Mouse (Mus musculus) Patski (cell line): ENCODE measurements at regions not wholly inside any gene's neighbourhood (a gene's known extent, or its start where the extent isn't known, plus 50 kb on each side); places are given as distances from the start of the nearest gene placed in this dataset.

Source experiments
- ATAC-seq: fragments of 100-300 bp; one replicate; pipeline ENCODE4 v1.8.0; 2021
- CTCF ChIA-PET: fragments of 350-600 bp; sonication (Branson Sonifier 250); formaldehyde crosslinking; loops from one replicate; lab custom pipeline; 2022; ENCODE audit warnings: inconsistent platforms; lab: Charles Lee
- POLR2A ChIA-PET: fragments of 350-600 bp; sonication (Branson Sonifier 250); formaldehyde crosslinking; loops from one replicate; lab custom pipeline; 2022; ENCODE audit warnings: antibody characterized with exemption, inconsistent platforms; lab: Charles Lee
- DNase-seq: peaks from one replicate; pipeline ENCODE4 v3.0.0-alpha.2; 2011; ENCODE audit warnings: low read depth, low spot score
- H3K27me3 ChIP-seq: fragments of 371-371 bp; one replicate; pipeline ENCODE4 v1.5.1; 2021
- CTCF ChIP-seq: fragments of 100-300 bp; IDR thresholded peaks from one replicate; pipeline ENCODE4 v1.5.1; 2021
- in situ Hi-C: fragments of 300-500 bp; cut with MboI; formaldehyde crosslinking; loops from 3 replicates; pipeline ENCODE4 v1.11.1; 2018; ENCODE audit warnings: low pct_unique_long_range_greater_than_20kb, mixed read lengths

DNA sequence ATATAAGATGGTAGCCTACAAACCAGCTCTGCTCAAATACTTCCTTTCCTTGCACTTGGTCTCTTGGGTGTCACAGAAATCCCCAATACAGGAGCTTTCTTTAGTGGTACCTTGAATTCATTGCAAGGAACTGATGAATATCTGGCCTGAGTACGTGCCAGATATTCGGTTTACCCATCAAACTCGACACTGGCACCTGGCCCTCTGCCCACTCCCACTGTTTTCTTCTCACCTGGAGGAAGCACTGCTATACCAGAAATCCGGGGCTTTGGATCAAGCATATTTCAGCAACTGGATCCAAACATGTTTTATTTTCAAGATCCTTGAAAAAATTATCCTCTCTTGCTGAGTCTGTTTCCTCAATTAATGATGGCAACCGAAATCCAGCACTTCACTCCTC, 214.4 kb upstream of the Spaca1 start:
- no peak for ATAC-seq
- DNase-seq: no peak
- in situ Hi-C loops: no loop called here
- ChIA-PET POLR2A (no interaction called here), CTCF (no interaction called here)
- TF ChIP-seq CTCF: no peak
- no peaks in the 10 kb centered on the region for H3K27me3 ChIP-seq

DNA sequence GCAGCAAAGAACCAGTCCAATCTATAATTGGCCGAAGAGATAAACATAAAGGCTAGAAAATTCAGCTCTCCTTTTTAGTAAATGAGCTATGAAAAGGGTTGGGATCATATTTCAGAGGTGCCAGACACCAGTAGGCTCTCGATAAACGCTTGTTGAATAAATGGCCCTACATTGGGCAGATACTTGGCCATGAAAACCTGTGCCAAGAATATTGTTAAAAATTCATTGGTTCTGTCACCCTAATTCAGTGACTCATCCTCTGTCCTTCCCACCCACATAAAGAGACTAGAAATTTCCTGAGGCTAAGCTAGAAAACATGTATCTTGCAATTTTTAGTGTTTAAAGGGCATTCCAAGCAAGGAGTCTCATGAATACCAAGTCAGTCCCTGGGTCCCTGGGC, 224.3 kb upstream of the Spaca1 start:
- in situ Hi-C loops: no loop called here
- DNase-seq (no peak), ATAC-seq (peak; percentile 8)
- POLR2A ChIA-PET: no interaction called here
- TF ChIP-seq CTCF: no peak
- no peaks in the 10 kb centered on the region for H3K27me3 ChIP-seq
- CTCF ChIA-PET: no interaction called here

DNA sequence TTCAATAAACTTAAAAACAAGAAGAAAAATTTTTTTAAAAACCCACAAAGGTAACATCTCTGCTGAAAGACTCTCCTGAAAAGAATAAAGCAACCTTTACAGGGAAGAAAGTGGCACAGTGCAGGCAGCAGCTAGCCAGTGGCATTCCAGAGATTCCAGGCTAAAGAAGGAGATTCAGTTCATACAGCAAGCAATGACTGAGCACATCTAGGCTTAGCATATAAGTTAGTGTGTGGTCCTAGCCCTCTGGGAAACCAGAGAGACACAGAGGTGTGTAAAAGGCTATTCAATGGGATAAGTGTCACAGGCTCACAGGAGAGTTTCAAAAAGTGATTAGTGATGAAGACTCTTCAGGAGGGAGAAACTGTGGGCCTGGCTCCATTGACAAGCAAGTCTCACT, 225.4 kb upstream of the Spaca1 start:
- no peak for TF ChIP-seq CTCF
- no peaks in the 10 kb centered on the region for H3K27me3 ChIP-seq
- CTCF ChIA-PET: no interaction called here
- POLR2A ChIA-PET: no interaction called here
- no peak for DNase-seq
- in situ Hi-C loops: no loop called here
- peak; percentile 71 for ATAC-seq

DNA sequence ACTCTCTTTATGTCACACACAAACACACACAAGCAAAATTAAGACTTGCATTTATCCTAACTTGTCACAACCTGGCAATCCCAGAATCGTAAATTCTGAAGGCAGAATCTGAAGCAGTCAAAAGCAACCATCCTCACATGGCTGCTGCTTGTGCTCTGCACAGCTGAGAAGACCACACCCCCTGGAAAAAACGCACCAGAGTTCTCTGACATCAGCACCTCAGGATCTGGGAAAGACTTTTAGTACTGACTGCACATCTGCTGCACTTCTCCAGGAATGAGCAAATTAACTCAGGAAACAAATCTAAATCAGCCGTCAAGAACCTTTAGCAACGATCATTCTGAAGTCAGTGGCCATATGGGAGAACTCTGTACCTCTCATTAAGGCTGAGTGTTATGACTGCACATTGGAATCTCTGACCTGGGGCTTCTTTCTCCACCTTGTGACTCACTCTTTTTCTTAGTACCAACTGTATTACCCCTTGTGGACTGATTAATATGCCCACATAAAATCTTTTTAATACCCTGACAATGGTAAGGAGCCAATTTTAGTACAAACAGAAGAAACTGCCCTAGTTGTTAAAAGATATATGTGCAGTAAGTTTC, 248.1 kb upstream of the Akirin2 start:
- no peak for TF ChIP-seq CTCF
- ChIA-PET POLR2A (no interaction called here), CTCF (no interaction called here)
- in situ Hi-C loops: no loop called here
- no peak for DNase-seq
- H3K27me3 ChIP-seq: no peaks in the 10 kb centered on the region
- ATAC-seq: no peak

DNA sequence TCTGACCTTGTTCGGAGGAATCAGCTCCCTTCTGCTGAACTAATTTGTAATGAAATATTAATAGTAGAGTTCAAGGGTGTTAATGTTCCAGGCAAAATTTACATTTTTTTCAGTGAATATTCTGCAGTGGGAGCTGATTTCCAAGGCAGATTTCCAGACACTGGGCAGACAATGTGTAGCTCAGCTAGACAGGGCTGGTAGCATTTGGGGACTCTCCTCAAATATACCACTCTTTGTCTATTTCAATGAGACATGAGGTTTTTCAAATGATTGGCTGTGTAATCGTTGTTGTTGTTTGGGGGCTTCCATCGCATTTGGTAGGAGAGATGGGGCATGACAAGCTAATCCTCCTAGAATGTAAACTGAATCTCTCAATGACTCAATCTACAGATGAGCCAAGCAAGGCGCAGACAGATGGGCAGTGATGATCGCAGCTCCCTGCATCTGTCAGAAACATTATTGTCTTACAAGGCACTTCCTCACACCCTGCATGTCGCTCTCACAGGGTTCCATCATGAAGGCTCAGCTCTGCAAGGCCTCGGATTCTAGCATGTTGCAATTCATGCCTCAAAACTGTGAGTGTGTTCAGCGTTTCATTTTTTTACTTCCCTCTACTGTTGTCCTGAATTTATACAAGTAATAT, 241.7 kb upstream of the Akirin2 start:
- no peaks in the 10 kb centered on the region for H3K27me3 ChIP-seq
- ATAC-seq (no peak), DNase-seq (no peak)
- CTCF ChIA-PET: no interaction called here
- POLR2A ChIA-PET: no interaction called here
- no peak for TF ChIP-seq CTCF
- in situ Hi-C loops: no loop called here

DNA sequence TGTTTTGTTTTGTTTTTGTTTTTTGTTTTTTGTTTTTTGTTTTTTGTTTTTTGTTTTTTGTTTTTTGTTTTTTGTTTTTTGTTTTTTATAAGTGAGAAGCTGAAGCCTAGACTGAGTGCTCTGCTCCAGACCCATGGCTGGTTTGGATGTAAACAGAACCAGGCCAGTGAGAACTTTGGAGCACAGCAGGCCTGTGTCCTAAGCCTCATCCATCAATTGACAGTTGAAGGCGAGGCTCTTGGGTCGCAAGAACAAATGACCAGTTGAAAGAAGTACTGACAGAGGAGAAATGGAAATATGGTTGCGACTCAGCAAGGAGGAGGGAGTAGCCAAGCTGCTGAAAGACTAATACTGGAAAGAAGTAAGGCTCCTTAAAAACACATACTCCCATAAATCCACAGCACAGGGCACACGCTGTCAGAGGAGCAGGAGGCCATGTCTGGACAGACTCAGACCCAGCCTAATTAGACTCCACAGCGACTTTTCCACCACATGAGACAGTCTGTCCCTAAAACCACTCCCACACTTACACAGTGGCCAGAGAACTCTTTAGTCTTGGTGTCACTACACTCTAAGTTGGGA, 240.6 kb upstream of the Akirin2 start:
- CTCF ChIA-PET: no interaction called here
- no peak for TF ChIP-seq CTCF
- no peaks in the 10 kb centered on the region for H3K27me3 ChIP-seq
- in situ Hi-C loops: no loop called here
- POLR2A ChIA-PET: no interaction called here
- ATAC-seq (no peak), DNase-seq (no peak)

DNA sequence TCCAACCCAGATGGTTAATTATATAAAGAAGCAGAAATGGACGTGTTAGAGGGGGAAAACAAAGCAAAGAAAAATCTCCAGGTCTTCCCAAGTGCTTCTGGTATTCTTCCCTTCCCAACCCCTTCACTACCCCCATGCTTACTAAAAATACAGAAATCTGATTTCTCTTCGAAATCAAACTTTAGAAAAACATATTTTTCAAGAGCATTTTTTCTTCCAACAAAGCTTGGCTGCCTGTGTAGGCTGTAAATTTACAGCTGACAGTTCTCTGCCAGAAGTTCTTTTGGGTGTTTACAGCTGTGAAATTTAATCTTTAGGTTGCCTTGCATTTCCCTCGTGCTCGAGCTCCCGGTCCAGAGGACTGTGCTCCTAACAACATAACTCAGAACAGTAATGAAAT, 234.9 kb upstream of the Akirin2 start:
- POLR2A ChIA-PET: no interaction called here
- ATAC-seq (no peak), DNase-seq (no peak)
- TF ChIP-seq CTCF: no peak
- in situ Hi-C loops: no loop called here
- CTCF ChIA-PET: no interaction called here
- no peaks in the 10 kb centered on the region for H3K27me3 ChIP-seq

DNA sequence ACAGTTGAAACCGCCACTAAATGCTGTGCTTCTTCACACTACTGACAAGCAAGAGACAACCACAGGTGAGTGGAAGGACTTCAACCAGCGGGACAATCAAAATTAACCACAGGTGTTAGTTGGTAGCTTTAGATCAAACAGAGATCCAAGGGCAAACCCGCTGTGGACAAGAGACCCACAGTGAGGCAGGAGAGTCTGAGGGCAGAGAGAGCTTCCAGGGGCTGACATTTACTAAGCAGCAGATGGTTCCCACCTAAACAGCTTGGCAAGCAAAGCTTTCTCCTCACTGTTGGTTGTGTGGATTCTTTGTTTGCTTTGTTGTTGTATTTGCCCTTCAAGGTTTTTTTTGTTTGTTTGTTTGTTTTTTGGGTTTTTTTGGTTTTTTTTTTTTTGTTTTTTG, 227.9 kb upstream of the Akirin2 start:
- ChIA-PET CTCF (no interaction called here), POLR2A (no interaction called here)
- H3K27me3 ChIP-seq: no peaks in the 10 kb centered on the region
- in situ Hi-C loops: no loop called here
- TF ChIP-seq CTCF: no peak
- ATAC-seq: no peak
- DNase-seq: no peak

DNA sequence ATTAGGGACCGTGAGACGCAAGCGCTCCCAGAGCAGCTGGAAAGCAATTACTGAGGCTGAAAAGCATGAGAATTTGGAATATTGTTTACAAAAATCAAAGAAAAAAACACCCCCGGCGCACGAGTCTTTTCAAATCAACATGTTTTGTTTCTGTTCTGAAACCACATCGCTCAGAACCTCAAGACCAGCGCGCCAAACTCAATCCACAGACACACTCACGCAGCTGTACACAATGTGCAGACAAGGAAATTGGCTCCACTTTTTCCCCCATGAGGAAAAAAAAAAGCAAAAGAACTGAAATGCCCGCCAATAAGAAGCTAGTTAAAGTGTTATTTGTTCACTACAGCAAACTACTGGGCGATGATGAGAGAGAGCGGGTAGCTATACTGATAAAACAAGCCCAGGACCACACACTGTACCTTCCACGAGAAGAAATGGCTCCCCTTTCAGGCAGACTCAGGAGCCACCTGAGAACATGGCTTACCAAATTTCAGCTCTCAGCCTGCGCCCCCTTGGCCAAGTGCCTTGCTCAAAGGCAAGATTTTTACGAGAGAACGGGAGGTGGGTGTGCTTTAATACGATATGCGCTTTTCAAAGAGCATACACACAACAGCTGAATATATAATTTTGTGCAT, 222.5 kb upstream of the Akirin2 start:
- ATAC-seq: no peak
- ChIA-PET CTCF (no interaction called here), POLR2A (no interaction called here)
- in situ Hi-C loops: no loop called here
- TF ChIP-seq CTCF: no peak
- H3K27me3 ChIP-seq: no peaks in the 10 kb centered on the region
- DNase-seq: no peak

DNA sequence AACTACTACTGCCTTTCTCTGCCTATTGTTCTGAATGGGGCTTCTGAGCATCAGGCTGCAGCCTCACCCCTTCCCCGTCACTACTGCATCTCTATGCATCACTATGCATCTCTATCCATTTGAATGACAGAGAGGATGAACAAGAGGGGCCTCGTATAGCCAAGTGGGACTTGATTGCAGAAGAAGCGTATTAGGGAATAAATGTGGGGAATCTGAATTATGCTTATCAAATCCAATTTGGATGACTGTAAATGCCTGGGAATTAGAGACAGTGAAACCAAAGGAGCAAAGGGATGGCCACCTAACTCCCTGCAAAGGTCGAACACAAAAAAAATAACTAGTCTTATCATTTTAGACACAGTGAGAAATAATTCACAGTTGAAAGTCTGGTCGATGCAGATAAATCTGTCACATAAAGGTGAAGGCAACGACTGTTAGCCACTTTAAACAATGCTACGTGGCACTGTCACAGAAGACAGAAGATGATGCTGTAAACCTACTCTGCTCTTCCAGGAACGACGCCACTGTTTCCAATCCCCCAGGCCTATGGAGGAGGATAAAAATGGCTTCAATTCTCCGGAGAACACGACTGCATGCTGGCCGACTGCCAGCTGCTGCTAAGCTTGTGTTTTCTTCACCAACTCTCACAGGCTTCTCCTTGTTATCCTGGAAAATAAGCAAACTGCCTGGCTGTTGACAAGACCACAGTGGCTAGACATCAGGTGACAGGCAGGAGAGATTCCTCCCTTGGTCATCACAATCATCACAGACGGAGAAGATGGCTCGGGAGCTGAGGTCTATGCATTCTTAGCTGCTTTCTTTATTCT, 213.6 kb upstream of the Akirin2 start:
- no peak for TF ChIP-seq CTCF
- POLR2A ChIA-PET: no interaction called here
- in situ Hi-C loops: no loop called here
- H3K27me3 ChIP-seq: no peaks in the 10 kb centered on the region
- ATAC-seq: no peak
- no peak for DNase-seq
- CTCF ChIA-PET: no interaction called here

DNA sequence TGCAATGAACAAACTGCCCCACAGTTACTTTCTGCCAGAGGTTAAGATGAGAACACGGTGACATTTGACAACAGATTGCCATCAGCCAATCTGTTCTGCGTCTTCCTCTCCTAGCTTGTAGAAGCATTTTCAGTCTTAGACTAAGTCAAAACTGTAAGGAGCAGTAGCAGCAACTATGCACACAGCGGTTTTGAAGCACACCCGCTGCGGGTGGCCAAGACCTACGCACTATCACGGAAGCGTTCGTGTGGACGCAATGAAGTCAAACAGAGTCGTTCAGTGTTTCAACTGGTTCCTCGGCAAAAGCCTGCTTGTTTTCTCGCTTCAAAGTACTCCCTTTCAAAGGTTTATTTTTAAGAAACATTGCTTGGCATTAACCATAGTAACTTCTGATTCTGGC, 212.9 kb upstream of the Akirin2 start:
- H3K27me3 ChIP-seq: no peaks in the 10 kb centered on the region

More for the DNA sequence above, 212.9 kb upstream of the Akirin2 start:
- TF ChIP-seq CTCF: no peak
- no peak for DNase-seq
- POLR2A ChIA-PET: no interaction called here
- CTCF ChIA-PET: no interaction called here
- in situ Hi-C loops: no loop called here
- ATAC-seq: no peak
